Mouse (Mus musculus) olfactory bulb, adult 2 months (tissue): ENCODE results near the gene Oaf.

Experiments used
- CTCF ChIP-seq: fragments of 200-500 bp; IDR thresholded peaks from 2 replicates; pipeline ENCODE4 v1.5.1; 2012; ENCODE audit warnings: low read depth, mild to moderate bottlenecking, low read length, moderate library complexity; ENCODE audit not compliant: insufficient read depth
- POLR2A ChIP-seq: fragments of 200-500 bp; IDR thresholded peaks from 2 replicates; pipeline ENCODE4 v1.6.1; 2012; ENCODE audit warnings: mild to moderate bottlenecking, low read depth, low read length, moderate library complexity; ENCODE audit not compliant: insufficient read depth

GRCm38 (mm10) chr9:43241970-43242369, 2.3 kb upstream of the Oaf start:
- no peak for TF ChIP-seq POLR2A
- TF ChIP-seq CTCF, result no peak
